Mouse (Mus musculus) midbrain, postnatal 0 days (tissue): Measurements from ENCODE around the gene Mycbp2. TPM values are rescaled to one million over a fixed set of nuclear protein-coding genes. Genes with fewer than 3 reads are reported as not detected.

Source experiments
- ATAC-seq: fragments of 200-750 bp; cut with Nextera tagmentation; 2 replicates; pipeline ENCODE4 v1.8.0; 2017; ENCODE audit warnings: moderate number of reproducible peaks, mild to moderate bottlenecking, moderate TSS enrichment, moderate library complexity; ENCODE audit not compliant: low FRiP score
- DNase-seq: peaks from one replicate; pipeline ENCODE4 v3.0.0-alpha.2; 2015; ENCODE audit warnings: low spot score
- H3K27ac ChIP-seq: fragments of 300-500 bp; sonication (generic); 2 replicates; pipeline ENCODE4 v1.5.1; 2014; ENCODE audit warnings: low read depth, mild to moderate bottlenecking, low read length, mixed read lengths
- H3K27me3 ChIP-seq: fragments of 300-500 bp; sonication (generic); 2 replicates; pipeline ENCODE4 v1.6.1; 2014; ENCODE audit warnings: low read length, control low read depth, mixed read lengths; ENCODE audit not compliant: insufficient read depth
- H3K36me3 ChIP-seq: fragments of 300-500 bp; sonication (generic); 2 replicates; pipeline ENCODE4 v1.6.1; 2014; ENCODE audit warnings: low read length, control low read depth, mixed read lengths; ENCODE audit not compliant: insufficient read depth
- H3K4me1 ChIP-seq: fragments of 300-500 bp; sonication (generic); 2 replicates; pipeline ENCODE4 v1.6.1; 2014; ENCODE audit warnings: mild to moderate bottlenecking, control low read depth, antibody characterized with exemption, low read length, mixed read lengths; ENCODE audit not compliant: insufficient read depth
- H3K4me2 ChIP-seq: fragments of 300-500 bp; sonication (generic); 2 replicates; pipeline ENCODE4 v1.6.1; 2014; ENCODE audit warnings: low read depth, mild to moderate bottlenecking, low read length, mixed read lengths; ENCODE audit not compliant: poor library complexity, severe bottlenecking
- H3K4me3 ChIP-seq: fragments of 300-500 bp; sonication (generic); 2 replicates; pipeline ENCODE4 v1.5.1; 2014; ENCODE audit warnings: low read depth, mild to moderate bottlenecking, low read length, moderate library complexity
- H3K9ac ChIP-seq: fragments of 300-500 bp; sonication (generic); replicated peaks from 2 replicates; pipeline ENCODE4 v1.6.1; 2014; ENCODE audit warnings: mild to moderate bottlenecking, low read length, moderate library complexity, mixed read lengths; ENCODE audit not compliant: poor library complexity, severe bottlenecking
- H3K9me3 ChIP-seq: fragments of 300-500 bp; sonication (generic); 2 replicates; pipeline ENCODE4 v1.6.1; 2016; ENCODE audit warnings: low read length, control low read depth
- CTCF ChIP-seq: IDR thresholded peaks from 2 replicates; pipeline ENCODE4 v1.5.1; 2016; ENCODE audit warnings: antibody characterized with exemption, mild to moderate bottlenecking
- WGBS: fragments of 180-500 bp; shearing (Covaris S2); extraction: QIAGEN DNeasy Blood & Tissue Kit; methylation state at CpG from one replicate; pipeline ENCODE4 v1.1.7; 2014; 5-methylcytosine and 5-hydroxymethylcytosine counted together
- polyA plus RNA-seq: library from polyadenylated mRNA; unstranded; fragments of >200 nt; fragmentation: Nextera tagmentation; extraction: Ambion mirVana; gene quantifications from 2 replicates; pipeline ENCODE4 v1.2.1, GENCODE M21; 2015
- total RNA-seq: library from RNA; depleted of rRNA; stranded (reverse); fragments of >200 nt; gene quantifications from 2 replicates; pipeline ENCODE4 v1.2.3, GENCODE M21; 2014; rRNA removed

Mycbp2 gene
- total and polyA plus RNA-seq, 2 experiments from 2014 or later, result 64.2 to 110 TPM

GRCm38 (mm10) chr14:103065294-103066167, 281.1 kb downstream of the Mycbp2 start:
- no peaks in the 10 kb centered on the region for H3K27me3 ChIP-seq
- H3K36me3 ChIP-seq, result no peaks in the 10 kb centered on the region
- no peak overlapping the region for H3K27ac ChIP-seq
- H3K4me1 ChIP-seq, result no peaks in the 10 kb centered on the region
- peak; percentile 78 for TF ChIP-seq CTCF
- WGBS, result 14% methylated on average over 10 of the region's 10 CpGs
- H3K9me3 ChIP-seq, result no peaks in the 10 kb centered on the region
- no peak overlapping the region for H3K9ac ChIP-seq
- DNase-seq (peak; percentile 75), ATAC-seq (no peak)
- H3K4me2 ChIP-seq, result no peak overlapping the region
- no peak overlapping the region for H3K4me3 ChIP-seq

Other genes starting within 250 kb of the Mycbp2 start
- gene Fbxl3, start 247.2 kb downstream of the Mycbp2 start, total RNA-seq, result 64.5 and 67.9 TPM in 2 replicates
- 20.2 and 22.5 TPM in 2 replicates for gene Fbxl3, start 247.2 kb downstream of the Mycbp2 start, polyA plus RNA-seq
- 0.33 TPM in 1 of 2 replicates, not detected in the other for gene Scel, start 166.5 kb upstream of the Mycbp2 start, total RNA-seq
- 0.13 and 0.26 TPM in 2 replicates for gene Scel, start 166.5 kb upstream of the Mycbp2 start, polyA plus RNA-seq